Mouse (Mus musculus) frontal cortex, postnatal 10 days (tissue): ENCODE data around the gene Gna11.

Experiments used
- DNase-seq, 2 experiments: peaks; one replicate each; pipeline ENCODE4 v3.0.0; 2022; ENCODE audit warnings: low spot score in 2 of 2, mixed read lengths in 1 of 2

Gna11 gene

GRCm38 (mm10) chr10:81545161-81545747 is at the start of gene Gna11:
TSS of gene Gna11 (minus strand) at chr10:81545190.
- peak; percentile 99 to 100 for DNase-seq

- DNase-seq = no peak
These were observed 48.9 kb upstream of the Gna11 start for GRCm38 (mm10) chr10:81593935-81594334.

GRCm38 (mm10) chr10:81593223-81593622 is 48.2 kb upstream of the Gna11 start:
- no peak for DNase-seq

- no peak for DNase-seq
These were observed 47.6 kb upstream of the Gna11 start for GRCm38 (mm10) chr10:81592631-81593030.

DNA sequence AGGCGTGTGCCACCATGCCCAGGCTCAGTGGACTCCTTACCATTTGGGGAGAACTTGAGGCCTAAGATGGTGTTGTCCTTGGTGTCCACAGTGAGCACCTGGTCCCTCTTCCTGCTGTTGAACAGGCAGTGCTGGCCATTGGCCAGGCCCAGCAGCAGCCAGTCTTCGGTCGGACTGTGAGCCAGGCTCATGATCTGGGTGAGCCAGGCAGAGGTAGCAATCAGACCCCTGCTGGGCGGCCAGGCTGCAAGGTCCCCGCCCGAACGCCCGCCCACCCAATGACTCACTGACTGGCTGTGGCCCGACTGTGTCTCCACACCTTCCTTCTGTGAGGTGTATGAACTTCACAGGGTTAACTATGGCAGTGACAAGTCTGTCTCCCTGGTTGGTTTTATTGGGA is 46.9 kb upstream of the Gna11 start:
- DNase-seq = no peak

GRCm38 (mm10) chr10:81588739-81589138 is 43.7 kb upstream of the Gna11 start:
- DNase-seq = no peak

GRCm38 (mm10) chr10:81583347-81583746 is 38.4 kb upstream of the Gna11 start:
- DNase-seq = no peak

GRCm38 (mm10) chr10:81580441-81581070 is 35.6 kb upstream of the Gna11 start:
- DNase-seq = no peak

DNA sequence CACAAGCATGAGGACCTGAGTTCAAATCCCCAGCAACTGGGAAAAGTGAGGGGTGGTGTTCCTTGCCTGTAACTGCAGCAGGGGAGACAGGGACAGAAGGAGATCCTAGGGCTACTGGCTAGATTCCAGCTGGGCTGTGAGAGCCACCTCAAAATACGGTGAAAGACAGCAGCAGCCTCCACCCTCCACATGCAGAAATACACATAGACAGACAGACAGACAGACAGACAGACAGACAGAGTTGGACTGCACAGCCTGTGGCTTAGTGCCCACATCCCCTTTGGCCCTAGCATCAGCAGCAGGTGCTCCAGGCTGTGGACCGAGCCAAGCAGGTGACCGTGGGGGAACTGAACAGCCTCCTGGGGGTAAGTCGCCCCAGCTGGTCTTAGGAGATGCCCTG is 35.0 kb upstream of the Gna11 start:
- DNase-seq = no peak

DNA sequence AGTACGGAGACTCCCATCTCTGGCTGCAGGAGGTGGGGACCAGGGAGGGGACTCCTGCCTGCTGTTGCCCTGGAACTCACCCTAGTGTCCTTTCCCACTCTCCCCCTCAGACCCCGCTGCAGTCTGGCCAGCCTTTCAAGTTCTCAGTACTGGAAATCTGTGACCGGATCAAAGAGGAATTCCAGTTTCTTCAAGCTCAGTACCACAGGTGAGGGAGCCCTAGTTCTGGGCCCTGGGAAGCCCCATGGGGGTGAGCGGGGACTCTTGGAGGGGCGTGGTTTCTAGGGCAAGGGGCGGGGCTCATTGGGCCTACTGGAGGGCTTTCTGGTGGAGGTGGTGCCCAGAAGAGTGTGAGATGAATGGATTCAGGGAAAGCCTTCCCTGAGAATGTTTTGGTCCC is 30.7 kb upstream of the Gna11 start:
- no peak for DNase-seq

DNA sequence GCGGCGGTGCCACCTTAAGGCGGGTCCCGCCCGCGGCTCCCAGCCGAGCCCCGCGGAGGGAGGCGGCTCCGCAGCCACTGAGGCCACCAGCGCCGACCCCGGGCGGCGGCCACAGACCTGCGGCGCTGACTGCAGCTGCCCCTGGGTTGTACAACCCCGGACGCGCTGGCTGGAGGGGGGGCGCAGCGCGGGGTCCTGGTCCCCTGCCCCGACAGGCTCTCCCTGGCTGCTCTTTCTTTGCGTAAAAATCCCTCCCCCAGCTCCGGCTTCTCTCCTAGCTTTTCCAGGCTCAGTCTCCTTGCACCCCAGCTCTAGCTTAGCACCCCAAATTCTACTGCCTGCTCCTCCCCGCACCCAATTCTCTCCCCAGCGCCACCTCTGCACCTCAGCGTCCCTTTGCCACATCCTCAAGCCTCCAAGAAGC is 30.2 kb upstream of the Gna11 start:
- DNase-seq = no peak

- no peak for DNase-seq
These were observed 29.4 kb upstream of the Gna11 start, which contains the start of gene Tle2 for GRCm38 (mm10) chr10:81574081-81575056. TSS of gene Tle2 (plus strand) at chr10:81574561.

DNA sequence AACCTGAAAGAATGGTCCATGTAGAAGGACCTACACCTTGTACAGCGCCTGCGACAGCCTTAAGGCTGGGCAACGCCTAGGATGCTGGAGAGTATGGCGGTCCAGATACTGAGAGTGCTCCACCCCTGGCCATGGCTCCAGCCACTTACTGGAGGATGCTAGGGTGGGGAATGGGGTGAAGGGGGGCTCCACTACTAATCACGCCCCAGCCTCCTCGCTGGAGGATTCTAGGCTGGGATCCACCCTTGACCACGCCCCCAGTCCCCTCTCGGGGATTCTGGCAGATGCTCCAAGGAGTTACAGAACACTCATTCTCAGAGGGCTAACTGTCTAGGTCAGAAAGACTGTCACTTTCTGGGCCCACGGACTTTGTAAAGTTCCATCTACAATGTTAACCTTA is 28.0 kb upstream of the Gna11 start:
- no peak for DNase-seq

GRCm38 (mm10) chr10:81572133-81572671 is 27.2 kb upstream of the Gna11 start:
- DNase-seq = no peak

GRCm38 (mm10) chr10:81571501-81571876 is 26.5 kb upstream of the Gna11 start:
- DNase-seq = peak; percentile 98 to 99

GRCm38 (mm10) chr10:81570831-81571500 is 26.0 kb upstream of the Gna11 start:
- DNase-seq = peak; percentile 94 to 96

DNA sequence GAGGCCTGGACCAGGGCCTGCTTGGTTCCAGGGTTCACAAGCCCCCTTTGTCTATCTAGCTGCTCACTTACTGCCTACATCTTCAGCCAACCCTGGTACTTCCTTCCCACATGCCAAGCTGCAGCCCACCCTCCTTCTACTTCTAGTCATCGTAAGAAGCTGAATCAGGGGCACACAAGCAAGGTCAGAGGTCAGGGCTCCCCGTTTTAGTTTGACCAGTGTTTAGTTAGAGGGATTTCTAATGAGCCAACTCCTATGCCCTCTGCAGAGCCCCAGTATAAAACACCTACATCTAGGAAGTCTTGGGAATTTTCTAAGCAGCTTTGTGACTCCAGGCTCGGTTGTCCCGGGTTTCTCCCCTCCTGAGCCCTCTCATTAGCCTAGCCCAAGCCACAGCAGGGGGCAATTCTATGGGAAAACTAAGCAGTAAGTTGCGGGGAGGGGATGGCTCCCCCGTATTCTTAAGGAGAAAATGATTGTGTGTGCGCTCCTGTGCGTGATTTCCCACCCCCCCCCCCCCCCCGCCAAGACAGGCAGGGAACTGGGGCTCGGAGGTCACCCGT is 25.3 kb upstream of the Gna11 start:
- DNase-seq = no peak

- no peak for DNase-seq
These were observed 24.7 kb upstream of the Gna11 start for GRCm38 (mm10) chr10:81569507-81570237.

GRCm38 (mm10) chr10:81568381-81569191 is 23.6 kb upstream of the Gna11 start:
- no peak for DNase-seq
